Mouse (Mus musculus) stomach, postnatal 0 days (tissue): ENCODE measurements around the gene Prss30.

Experiments used
- CTCF ChIP-seq: IDR thresholded peaks from 2 replicates; pipeline ENCODE4 v1.5.1; 2016; ENCODE audit warnings: antibody characterized with exemption, low read depth, mild to moderate bottlenecking, moderate library complexity
- EP300 ChIP-seq: optimal IDR thresholded peaks from 2 replicates; pipeline ENCODE3; 2016; ENCODE audit warnings: antibody characterized with exemption

DNA sequence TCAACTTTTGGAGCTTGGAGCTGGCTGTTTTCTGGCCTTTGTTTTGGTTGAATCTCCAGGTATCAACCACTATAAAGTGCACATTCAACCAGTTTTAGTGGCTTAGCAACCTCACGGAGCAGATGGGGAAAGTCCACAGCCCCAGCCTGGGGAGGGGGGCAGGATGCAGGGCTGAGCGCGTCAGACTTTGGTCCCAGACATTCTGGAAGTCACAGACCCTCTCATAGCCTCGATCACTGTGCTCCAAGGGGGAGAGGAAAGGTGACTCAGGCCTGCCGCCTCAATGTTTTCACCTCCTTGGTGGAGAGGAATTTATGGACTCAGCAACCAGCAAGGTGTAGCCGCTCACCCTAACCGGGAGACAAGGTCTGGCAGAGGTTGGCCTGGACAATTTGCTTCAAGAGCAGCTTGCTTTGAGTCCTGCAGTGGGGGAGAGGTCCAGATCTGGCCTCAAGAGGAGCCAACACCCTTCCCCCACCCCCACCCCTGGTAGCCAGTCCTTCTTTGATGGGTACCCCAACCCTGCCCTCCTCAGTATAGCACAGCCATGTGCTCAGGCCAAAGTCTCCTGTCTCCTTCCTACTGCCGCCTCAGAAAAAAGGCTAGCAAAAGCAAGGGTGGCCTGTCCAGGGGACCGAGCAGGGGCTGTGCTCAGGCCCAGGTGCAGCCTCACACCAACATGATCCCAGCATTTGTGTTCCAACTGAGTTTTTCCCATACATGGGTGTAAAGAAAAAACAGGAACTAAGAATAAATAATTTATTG is 12.6 kb upstream of the Prss30 start:
- no peak for TF ChIP-seq CTCF
- TF ChIP-seq EP300: no peak
